Mouse (Mus musculus): Measurements from ENCODE around the gene Hhipl2. TPM values are rescaled to one million over a fixed set of nuclear protein-coding genes. Genes with fewer than 3 reads are reported as not detected.
"Not testable (repeated sequence)": the region's sequence is repeated elsewhere in the genome, so short reads cannot be mapped to it uniquely, and the experiment has no call there.

Hhipl2 gene
- polyA plus RNA-seq, 1 experiment from 2014 or later: not detected

DNA sequence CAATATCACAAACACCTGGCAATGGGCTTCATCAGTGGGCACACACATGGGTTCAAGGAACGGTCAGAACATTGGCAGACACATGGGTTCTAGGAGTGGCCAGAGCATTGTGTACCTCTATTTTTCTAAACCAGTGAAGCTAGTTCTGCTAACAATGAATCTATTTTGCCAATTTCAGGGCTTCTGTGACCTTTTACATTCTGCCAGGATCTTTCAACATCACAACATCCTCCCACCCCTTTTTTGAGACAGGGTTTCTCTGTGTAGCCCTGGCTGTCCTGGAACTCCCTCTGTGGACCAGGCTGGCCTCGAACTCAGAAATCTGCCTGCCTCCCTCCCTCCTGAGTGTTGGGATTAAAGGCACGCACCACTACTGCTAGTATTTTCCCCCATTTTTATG is 30.6 kb upstream of the Hhipl2 start:
- WGBS (ENCODE audit: insufficient replicate concordance): 80% methylated on average over 3 of the region's 3 CpGs

DNA sequence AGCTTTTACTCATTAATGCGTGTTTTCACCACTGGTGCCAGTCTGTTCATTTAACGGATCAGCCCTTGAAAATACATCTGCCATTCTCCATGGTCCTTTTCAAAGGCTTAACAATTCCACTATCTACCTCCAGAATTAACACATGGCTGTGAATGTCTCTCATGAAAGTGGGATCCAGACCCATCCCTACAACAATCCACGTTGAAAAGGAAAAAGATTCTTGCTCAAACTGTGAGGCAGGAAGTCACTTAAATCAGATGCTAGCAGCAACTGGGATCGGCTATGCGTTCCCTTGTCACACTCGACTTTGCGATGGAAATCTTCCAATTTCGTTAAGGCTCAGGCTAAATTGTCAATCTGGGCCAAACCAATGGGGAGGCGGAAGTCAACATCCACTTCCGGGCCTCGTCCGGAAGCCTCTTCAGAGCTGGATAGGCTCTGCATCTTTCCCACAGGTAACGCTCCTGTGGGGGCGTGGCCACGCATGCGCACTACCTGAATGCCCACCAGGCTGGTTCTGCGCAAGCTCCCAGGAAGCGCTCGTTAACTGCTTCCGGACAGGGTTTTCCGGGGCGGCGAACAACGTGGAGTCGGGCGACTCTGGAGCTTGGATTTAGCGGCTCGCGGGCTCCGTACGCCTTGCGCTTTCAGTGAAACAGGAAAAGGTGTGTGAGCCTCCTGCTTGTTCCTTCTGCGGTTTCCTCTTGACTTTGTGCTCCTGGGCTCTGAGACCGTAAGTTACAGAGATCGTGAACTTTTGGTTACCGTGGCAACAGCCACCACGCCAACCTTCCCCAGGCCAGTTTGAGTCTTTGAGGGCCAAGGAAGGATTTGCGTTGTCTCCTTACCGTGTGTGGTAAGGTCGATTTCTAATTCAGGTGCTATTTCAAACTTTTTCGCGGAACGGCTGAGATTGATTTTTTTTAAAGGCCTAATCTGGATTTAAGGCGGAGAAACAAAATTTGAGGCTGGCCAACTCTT is 29.3 kb upstream of the Hhipl2 start, which contains the start of gene Taf1a:
Gene Taf1a (plus strand): TSS at position 556 of the 981 bp plus-strand sequence.
- Histone ChIP-seq H3K9ac (ENCODE audit: low read depth, low read length) (peak within 1 kb of the TSS; percentile 46), H3K27me3 (ENCODE audit: control insufficient read depth, insufficient read depth, low read depth, low read length) (no peaks in the 10 kb centered on the region), H3K4me3 (ENCODE audit: low read depth, low read length) (peak within 1 kb of the TSS; percentile 79), H3K9me3 (replicated peaks; ENCODE audit: control insufficient read depth, low read length) (no peaks in the 10 kb centered on the region), H3K36me3 (ENCODE audit: control insufficient read depth, insufficient read depth) (no peaks in the 10 kb centered on the region; the same call in 1 of the 2 replicates), H3K4me2 (ENCODE audit: low read depth, low read length) (peak within 1 kb of the TSS; percentile 84), H3K27ac (ENCODE audit: low read length) (no peak within 1 kb of the TSS), H3K4me1 (ENCODE audit: control insufficient read depth, low read depth, low read length) (peaks cover 9% of the 10 kb centered on the region)
- WGBS (ENCODE audit: insufficient replicate concordance): 5% methylated on average over 44 of the region's 44 CpGs
- ATAC-seq (ENCODE audit: low read depth): peak; percentile 100

More for the DNA sequence above, 30.6 kb upstream of the Hhipl2 start:
- not testable (repeated sequence) for H3K27me3 ChIP-seq (ENCODE audit: control insufficient read depth, insufficient read depth, low read depth, low read length); ATAC-seq (ENCODE audit: low read depth); H3K9ac ChIP-seq (ENCODE audit: low read depth, low read length); H3K4me2 ChIP-seq (ENCODE audit: low read depth, low read length); H3K36me3 ChIP-seq (ENCODE audit: control insufficient read depth, insufficient read depth); H3K4me3 ChIP-seq (ENCODE audit: low read depth, low read length); H3K4me1 ChIP-seq (ENCODE audit: control insufficient read depth, low read depth, low read length); H3K9me3 ChIP-seq (replicated peaks; ENCODE audit: control insufficient read depth, low read length); H3K27ac ChIP-seq (ENCODE audit: low read length)

DNA sequence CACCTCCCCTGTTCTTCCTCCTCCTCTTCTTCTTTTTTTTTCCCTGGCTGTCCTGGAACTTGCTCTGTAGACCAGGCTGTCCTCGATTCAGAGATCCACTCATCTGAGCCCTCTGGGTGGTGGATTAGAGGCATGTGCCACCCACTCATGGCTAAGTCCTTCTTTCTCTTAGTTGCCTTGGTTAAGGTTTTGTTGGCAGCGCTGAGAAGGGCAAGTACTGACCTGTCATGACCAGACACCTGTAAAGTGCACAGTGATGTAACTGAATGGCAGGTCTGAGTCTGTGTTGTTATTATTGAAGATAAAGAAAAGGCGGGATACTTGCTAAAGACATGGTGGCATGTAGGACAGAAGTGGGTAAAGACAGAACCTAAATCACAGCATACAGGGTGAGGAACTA is 14.6 kb upstream of the Hhipl2 start:
- Histone ChIP-seq H3K27ac (ENCODE audit: low read length) (no peak overlapping the region), H3K4me3 (ENCODE audit: low read depth, low read length) (no peak overlapping the region), H3K4me1 (ENCODE audit: control insufficient read depth, low read depth, low read length) (no peaks in the 10 kb centered on the region), H3K27me3 (ENCODE audit: control insufficient read depth, insufficient read depth, low read depth, low read length) (no peaks in the 10 kb centered on the region), H3K9me3 (replicated peaks; ENCODE audit: control insufficient read depth, low read length) (no peaks in the 10 kb centered on the region), H3K36me3 (ENCODE audit: control insufficient read depth, insufficient read depth) (peaks cover 17% of the 10 kb centered on the region), H3K9ac (ENCODE audit: low read depth, low read length) (no peak overlapping the region), H3K4me2 (ENCODE audit: low read depth, low read length) (no peak overlapping the region)
- 76% methylated on average over 3 of the region's 3 CpGs for WGBS (ENCODE audit: insufficient replicate concordance)
- no peak for ATAC-seq (ENCODE audit: low read depth)

DNA sequence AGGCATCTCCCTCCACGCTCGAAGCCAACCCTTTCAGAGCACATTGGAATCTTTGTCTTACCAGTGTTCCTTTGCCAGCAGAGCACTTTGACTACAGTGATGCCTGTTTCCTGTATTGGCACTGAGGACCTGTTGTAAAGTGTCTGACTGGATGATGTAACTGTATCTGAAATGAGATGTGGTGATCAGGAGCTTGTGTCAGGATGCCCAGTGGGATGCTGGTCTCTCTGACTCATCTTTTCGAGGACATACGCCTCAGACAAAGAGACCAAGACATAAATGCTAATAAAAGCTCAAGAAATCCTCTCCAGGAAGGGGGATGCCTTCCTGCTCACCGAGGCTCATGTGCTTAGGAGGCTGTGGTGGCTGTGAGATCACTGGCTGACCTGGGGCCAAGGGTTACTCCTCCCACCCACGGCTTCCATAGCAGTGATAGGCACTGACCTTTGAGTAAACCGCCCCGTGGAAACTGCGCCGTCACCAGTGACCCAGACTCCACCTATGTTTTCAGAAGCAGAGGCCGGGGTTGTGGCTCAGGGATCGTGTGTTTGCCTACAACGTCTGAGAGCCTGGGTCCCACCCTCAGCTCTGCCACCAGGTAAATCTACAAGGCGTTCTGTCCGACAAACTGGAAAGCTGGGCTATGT is 3.8 kb upstream of the Hhipl2 start:
- no peaks in the 10 kb centered on the region for H3K9me3 ChIP-seq (replicated peaks; ENCODE audit: control insufficient read depth, low read length)
- H3K4me3 ChIP-seq (ENCODE audit: low read depth, low read length): no peak overlapping the region
- H3K36me3 ChIP-seq (ENCODE audit: control insufficient read depth, insufficient read depth): peaks cover 2% of the 10 kb centered on the region
- H3K9ac ChIP-seq (ENCODE audit: low read depth, low read length): no peak overlapping the region
- no peak for ATAC-seq (ENCODE audit: low read depth)
- 66% methylated on average over 15 of the region's 15 CpGs for WGBS (ENCODE audit: insufficient replicate concordance)
- H3K4me1 ChIP-seq (ENCODE audit: control insufficient read depth, low read depth, low read length): no peaks in the 10 kb centered on the region
- H3K27me3 ChIP-seq (ENCODE audit: control insufficient read depth, insufficient read depth, low read depth, low read length): no peaks in the 10 kb centered on the region
- H3K27ac ChIP-seq (ENCODE audit: low read length): no peak overlapping the region
- H3K4me2 ChIP-seq (ENCODE audit: low read depth, low read length): no peak overlapping the region

DNA sequence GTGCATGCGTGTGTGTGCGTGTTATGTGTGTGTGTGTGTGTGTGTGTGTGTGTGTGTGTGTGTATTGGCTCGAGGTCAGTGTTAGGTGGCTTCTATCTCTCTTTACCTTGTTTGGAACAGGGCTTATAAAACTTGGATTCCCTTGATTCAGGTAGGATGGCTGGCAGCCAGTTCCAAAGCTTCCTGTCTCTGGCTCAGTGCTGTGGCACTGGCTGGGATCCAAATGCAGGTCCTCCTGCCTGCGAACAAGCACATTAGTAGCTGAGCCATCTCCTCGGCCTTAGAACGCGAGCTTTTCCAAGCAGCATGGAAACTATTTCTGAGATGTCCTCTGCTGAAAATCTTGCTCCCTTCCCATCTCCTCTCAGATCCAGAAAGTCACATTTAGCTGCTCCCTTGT is 1.7 kb downstream of the Hhipl2 start:
- ATAC-seq (ENCODE audit: low read depth): no peak
- Histone ChIP-seq H3K9ac (ENCODE audit: low read depth, low read length) (no peak overlapping the region), H3K36me3 (ENCODE audit: control insufficient read depth, insufficient read depth) (no peaks in the 10 kb centered on the region), H3K4me1 (ENCODE audit: control insufficient read depth, low read depth, low read length) (no peaks in the 10 kb centered on the region), H3K27me3 (ENCODE audit: control insufficient read depth, insufficient read depth, low read depth, low read length) (no peaks in the 10 kb centered on the region), H3K4me3 (ENCODE audit: low read depth, low read length) (no peak overlapping the region), H3K4me2 (ENCODE audit: low read depth, low read length) (no peak overlapping the region), H3K27ac (ENCODE audit: low read length) (no peak overlapping the region), H3K9me3 (replicated peaks; ENCODE audit: control insufficient read depth, low read length) (no peaks in the 10 kb centered on the region)
- WGBS (ENCODE audit: insufficient replicate concordance): 68% methylated on average over 7 of the region's 7 CpGs

DNA sequence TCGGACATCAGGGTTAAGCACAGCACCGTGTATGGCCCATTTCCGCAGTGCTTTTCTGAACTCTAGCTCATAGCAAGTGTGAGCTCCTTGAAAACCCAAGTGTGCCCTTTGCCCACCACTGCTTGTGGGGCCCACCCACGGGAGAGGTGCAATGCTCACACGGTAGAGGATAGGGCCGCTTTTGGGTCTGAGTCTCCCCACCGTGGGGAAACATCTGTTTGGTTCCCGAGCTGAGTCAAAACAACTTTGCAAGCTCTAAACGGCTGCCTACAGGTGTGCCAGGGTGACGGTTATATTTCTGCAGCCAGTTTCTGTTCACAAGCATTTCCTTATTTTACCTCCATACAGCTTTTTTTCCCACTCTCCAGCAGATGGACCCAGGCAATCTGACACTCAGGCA is 2.3 kb downstream of the Hhipl2 start:
- Histone ChIP-seq H3K9ac (ENCODE audit: low read depth, low read length) (no peak overlapping the region), H3K4me1 (ENCODE audit: control insufficient read depth, low read depth, low read length) (no peaks in the 10 kb centered on the region), H3K27me3 (ENCODE audit: control insufficient read depth, insufficient read depth, low read depth, low read length) (no peaks in the 10 kb centered on the region), H3K27ac (ENCODE audit: low read length) (no peak overlapping the region), H3K4me2 (ENCODE audit: low read depth, low read length) (no peak overlapping the region), H3K9me3 (replicated peaks; ENCODE audit: control insufficient read depth, low read length) (no peaks in the 10 kb centered on the region), H3K36me3 (ENCODE audit: control insufficient read depth, insufficient read depth) (no peaks in the 10 kb centered on the region), H3K4me3 (ENCODE audit: low read depth, low read length) (no peak overlapping the region)
- 70% methylated on average over 10 of the region's 10 CpGs for WGBS (ENCODE audit: insufficient replicate concordance)
- ATAC-seq (ENCODE audit: low read depth): no peak

DNA sequence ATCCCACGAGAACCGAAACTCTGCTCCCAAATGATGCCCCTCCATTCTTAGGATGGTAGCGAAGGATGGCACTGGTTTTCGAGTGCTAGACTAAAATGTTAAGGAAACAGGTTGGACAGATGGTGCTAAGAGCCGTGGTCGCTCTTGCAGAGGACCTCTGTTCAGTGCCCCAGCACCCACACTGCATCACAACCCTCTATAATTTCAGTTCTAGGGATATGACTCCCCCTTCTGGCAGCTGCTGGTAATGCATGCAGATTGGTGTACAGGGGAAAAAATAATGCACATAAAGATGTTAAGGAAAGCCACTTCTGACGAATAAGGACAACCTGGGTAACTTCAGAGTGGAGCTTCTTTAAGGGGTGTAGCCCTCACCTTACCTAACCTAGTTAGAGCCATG is 6.1 kb downstream of the Hhipl2 start:
- Histone ChIP-seq H3K27me3 (ENCODE audit: control insufficient read depth, insufficient read depth, low read depth, low read length) (no peaks in the 10 kb centered on the region), H3K4me2 (ENCODE audit: low read depth, low read length) (no peak overlapping the region), H3K27ac (ENCODE audit: low read length) (no peak overlapping the region), H3K9ac (ENCODE audit: low read depth, low read length) (no peak overlapping the region), H3K4me3 (ENCODE audit: low read depth, low read length) (no peak overlapping the region), H3K36me3 (ENCODE audit: control insufficient read depth, insufficient read depth) (no peaks in the 10 kb centered on the region), H3K4me1 (ENCODE audit: control insufficient read depth, low read depth, low read length) (no peaks in the 10 kb centered on the region), H3K9me3 (replicated peaks; ENCODE audit: control insufficient read depth, low read length) (no peaks in the 10 kb centered on the region)
- no peak for ATAC-seq (ENCODE audit: low read depth)
- WGBS (ENCODE audit: insufficient replicate concordance): 78% methylated on average over 7 of the region's 7 CpGs

DNA sequence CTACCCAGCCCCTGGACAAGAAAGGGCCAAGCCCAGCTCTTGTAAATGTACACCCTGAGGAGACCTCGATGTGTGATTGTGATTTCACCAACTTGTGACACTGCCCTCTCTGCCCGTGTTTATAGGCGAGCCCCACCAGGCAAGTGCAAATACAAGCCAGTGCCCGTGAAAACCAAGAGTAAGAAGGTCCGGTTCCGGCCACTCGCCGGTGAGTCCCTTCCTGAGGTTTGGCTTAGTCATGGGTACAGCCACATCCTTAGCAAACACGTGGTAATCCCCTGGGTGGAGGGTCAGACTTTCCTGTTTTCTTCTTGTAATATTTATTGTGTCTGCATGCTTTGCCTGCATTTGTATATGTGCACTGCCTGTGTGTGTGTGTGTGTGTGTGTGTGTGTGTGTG is 16.9 kb downstream of the Hhipl2 start:
- ATAC-seq (ENCODE audit: low read depth): no peak

DNA sequence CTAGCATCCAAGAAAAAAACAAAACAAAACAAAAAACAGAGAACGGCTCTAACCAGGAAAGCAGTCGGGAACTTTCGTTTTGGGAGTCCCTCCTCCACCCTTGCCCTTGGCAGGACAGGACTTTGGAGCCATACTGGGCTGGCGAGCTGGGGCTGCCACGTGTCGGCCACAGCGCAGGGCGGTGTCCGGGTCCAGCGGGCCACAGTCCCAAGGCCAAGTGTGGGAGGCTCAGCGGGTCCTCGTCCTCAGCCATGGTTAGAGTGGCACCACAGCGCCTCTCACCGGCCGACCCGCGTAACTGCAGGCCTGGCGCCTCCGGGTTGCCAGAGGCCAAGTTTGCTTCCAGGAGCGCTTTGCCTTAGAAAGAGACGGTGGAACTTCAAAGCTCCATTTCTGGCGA is 21.0 kb downstream of the Hhipl2 start:
- Histone ChIP-seq H3K9me3 (replicated peaks; ENCODE audit: control insufficient read depth, low read length) (no peaks in the 10 kb centered on the region), H3K36me3 (ENCODE audit: control insufficient read depth, insufficient read depth) (no peaks in the 10 kb centered on the region), H3K27ac (ENCODE audit: low read length) (no peak overlapping the region), H3K4me2 (ENCODE audit: low read depth, low read length) (peak overlapping the region; percentile 50), H3K4me3 (ENCODE audit: low read depth, low read length) (peak overlapping the region; percentile 40), H3K27me3 (ENCODE audit: control insufficient read depth, insufficient read depth, low read depth, low read length) (no peaks in the 10 kb centered on the region), H3K9ac (ENCODE audit: low read depth, low read length) (no peak overlapping the region), H3K4me1 (ENCODE audit: control insufficient read depth, low read depth, low read length) (no peaks in the 10 kb centered on the region)
- ATAC-seq (ENCODE audit: low read depth): peak; percentile 84
- 15% methylated on average over 22 of the region's 22 CpGs for WGBS (ENCODE audit: insufficient replicate concordance)

More for the DNA sequence above, 16.9 kb downstream of the Hhipl2 start:
- H3K27me3 ChIP-seq (ENCODE audit: control insufficient read depth, insufficient read depth, low read depth, low read length): no peaks in the 10 kb centered on the region
- H3K36me3 ChIP-seq (ENCODE audit: control insufficient read depth, insufficient read depth): no peaks in the 10 kb centered on the region
- no peak overlapping the region for H3K27ac ChIP-seq (ENCODE audit: low read length)
- WGBS (ENCODE audit: insufficient replicate concordance): 57% methylated on average over 9 of the region's 9 CpGs
- H3K9me3 ChIP-seq (replicated peaks; ENCODE audit: control insufficient read depth, low read length): no peaks in the 10 kb centered on the region
- no peaks in the 10 kb centered on the region for H3K4me1 ChIP-seq (ENCODE audit: control insufficient read depth, low read depth, low read length)
- H3K4me3 ChIP-seq (ENCODE audit: low read depth, low read length): no peak overlapping the region
- H3K4me2 ChIP-seq (ENCODE audit: low read depth, low read length): no peak overlapping the region
- no peak overlapping the region for H3K9ac ChIP-seq (ENCODE audit: low read depth, low read length)
